Mouse (Mus musculus): ENCODE results near the gene Abr.

- no peak for TF ChIP-seq CTCF (IDR thresholded peaks at IDR 0.05; ENCODE audit: extremely low read depth, insufficient read length, insufficient replicate concordance, low read depth, low read length)
- no peak for TF ChIP-seq POLR2A (IDR thresholded peaks at IDR 0.05; ENCODE audit: low read depth, low read length)
These were observed 59.5 kb downstream of the Abr start for GRCm38 (mm10) chr11:76562584-76562983.
